Mouse (Mus musculus) embryo, embryonic 10.5 days (tissue): ENCODE data around the gene Arf1.
A peak's percentile ranks its signal among the peaks of the same experiment; 100 is the strongest.
"Not testable (repeated sequence)": the region's sequence is repeated elsewhere in the genome, so short reads cannot be mapped to it uniquely, and the experiment has no call there.

ENCODE experiments used
- DNase-seq: peaks from one replicate; pipeline ENCODE4 v3.0.0-alpha.2; 2015; ENCODE audit warnings: low spot score

Arf1 gene

GRCm38 (mm10) chr11:59226251-59226650 lies 1.8 kb downstream of the Arf1 start:
- DNase-seq = no peak

DNA sequence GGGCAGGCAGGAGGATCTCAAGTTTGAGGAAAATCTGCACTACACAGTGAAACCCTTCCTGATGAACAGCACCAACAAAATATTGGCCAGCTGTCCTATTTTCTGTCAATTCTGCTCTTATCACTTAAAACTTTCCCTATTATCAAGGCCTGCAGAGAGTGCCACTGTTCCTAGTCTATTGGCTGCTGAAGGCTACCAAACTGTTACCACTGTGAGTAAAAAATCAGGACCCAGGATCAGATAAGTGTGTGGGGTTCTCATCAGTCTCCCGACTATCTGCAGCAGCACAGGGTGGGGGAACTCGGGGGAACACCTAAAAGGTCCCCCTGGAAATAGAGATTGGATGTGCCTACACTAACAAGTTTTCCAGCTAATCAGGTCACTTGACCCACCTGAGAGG lies 2.9 kb downstream of the Arf1 start:
- DNase-seq = no peak

DNA sequence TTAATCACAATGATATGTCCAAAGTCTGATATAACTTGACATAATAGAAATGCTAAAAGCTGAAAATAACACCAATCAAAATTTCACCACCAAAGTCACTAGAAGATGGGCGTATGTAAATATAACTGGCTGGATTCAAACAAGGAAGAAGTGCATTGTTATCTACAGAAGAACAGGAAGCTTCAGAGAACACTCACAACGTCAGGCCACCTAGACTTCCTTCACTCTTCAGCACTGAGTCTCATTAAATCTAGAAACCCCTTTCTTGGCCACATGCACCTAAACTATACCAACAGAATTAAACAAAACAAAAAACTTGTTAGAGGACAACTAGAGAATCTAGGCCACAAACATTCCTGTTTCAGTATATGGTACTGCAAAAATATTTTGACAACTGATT lies 3.6 kb downstream of the Arf1 start:
- DNase-seq = no peak

DNA sequence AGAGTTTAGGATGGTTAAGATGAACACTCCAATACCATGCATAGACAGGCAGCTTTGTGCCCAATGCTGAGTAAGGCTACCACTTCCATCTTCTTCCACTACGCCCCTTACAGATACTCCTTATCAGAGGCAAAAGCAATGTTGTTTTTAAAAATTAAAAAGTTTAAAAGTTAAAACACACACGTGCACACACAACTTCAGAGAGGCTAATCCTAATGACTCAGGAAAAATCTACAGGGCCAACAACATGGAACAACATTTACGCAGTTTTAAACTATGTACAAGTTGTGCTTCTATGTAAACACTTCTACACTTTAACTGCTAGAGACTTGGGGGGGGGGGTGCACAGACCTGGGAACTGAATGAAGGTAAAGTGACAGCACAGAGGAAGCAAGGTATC lies 4.0 kb downstream of the Arf1 start:
- DNase-seq = no peak

- DNase-seq = no peak
These were observed 5.8 kb downstream of the Arf1 start for GRCm38 (mm10) chr11:59222306-59222705.

DNA sequence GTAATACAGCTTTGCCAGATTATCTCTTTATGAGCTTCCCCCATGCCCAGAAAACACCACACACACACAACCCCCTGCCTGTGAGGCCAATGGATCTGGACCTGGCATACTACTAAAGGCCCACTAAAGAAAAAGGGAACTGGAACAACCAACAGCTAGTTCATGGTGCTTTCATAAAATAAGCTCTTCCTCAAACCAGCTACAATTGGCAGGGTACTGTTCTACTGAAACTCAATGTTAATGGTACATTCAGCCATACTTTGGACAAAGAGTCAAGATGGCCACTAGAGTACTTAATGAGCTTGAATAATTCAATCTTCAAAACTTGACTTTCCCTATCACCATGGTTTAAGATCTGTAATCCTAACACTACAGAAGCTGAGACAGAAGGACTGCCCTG lies 6.5 kb downstream of the Arf1 start:
- DNase-seq = no peak

- DNase-seq = peak; percentile 48
These were observed 9.0 kb downstream of the Arf1 start for GRCm38 (mm10) chr11:59219064-59219463.

DNA sequence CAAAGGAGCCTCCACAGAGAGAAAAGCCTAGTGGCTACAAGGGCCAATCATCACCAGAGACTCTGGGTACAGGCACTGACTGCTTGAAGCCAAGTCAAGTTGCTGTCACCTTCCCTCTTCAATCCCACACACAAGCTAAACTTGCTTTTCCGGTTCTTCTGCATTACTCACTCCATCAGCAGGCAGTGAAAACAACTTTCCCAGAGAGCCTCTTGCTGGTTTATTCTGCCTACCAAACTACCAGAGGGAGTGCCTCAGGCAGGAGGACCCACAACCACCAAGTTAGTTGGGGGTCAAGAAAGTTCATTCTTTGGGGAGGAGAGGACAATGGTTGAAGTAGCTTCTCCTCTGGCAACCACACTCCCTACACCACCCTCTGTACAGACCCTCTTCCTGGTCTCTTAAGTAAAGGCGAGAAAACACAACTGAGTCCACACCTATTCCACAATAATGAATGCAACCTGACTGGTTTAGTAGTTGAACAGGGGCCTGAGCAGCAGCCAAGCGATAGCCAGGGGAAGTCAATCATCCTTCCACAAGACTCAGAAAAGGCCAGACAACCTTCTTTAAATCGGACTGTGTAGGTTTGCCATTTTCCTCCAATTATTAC lies 9.6 kb downstream of the Arf1 start:
- no peak for DNase-seq

- no peak for DNase-seq
These were observed 11.1 kb downstream of the Arf1 start for GRCm38 (mm10) chr11:59216955-59217354.

GRCm38 (mm10) chr11:59212892-59213494 lies 15.1 kb downstream of the Arf1 start:
- DNase-seq = no peak

- not testable (repeated sequence) for DNase-seq
These were observed 15.8 kb downstream of the Arf1 start for GRCm38 (mm10) chr11:59212320-59212719.

DNA sequence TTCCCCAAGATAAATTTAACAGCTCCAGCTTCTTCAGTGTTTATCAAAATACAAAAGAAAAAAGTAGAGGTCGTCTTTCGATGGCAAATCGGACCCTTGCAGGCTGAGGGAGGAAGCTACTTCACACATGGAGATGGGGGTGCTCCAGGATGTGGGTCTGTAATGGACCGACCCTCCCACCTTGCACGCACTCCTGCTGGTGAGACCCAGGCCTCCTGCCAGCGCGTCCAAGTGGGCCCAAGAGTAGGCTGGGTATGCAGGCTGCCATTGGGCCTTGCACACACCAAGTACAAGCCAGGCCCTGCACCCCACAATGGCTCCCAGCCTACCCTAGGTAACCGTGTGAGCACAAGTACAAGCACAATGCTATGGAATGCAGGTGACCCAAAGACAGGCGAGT lies 16.5 kb downstream of the Arf1 start:
- not testable (repeated sequence) for DNase-seq

GRCm38 (mm10) chr11:59210020-59210419 lies 18.1 kb downstream of the Arf1 start:
- DNase-seq = no peak

- DNase-seq = no peak
These were observed 18.5 kb downstream of the Arf1 start for GRCm38 (mm10) chr11:59209580-59209979.

DNA sequence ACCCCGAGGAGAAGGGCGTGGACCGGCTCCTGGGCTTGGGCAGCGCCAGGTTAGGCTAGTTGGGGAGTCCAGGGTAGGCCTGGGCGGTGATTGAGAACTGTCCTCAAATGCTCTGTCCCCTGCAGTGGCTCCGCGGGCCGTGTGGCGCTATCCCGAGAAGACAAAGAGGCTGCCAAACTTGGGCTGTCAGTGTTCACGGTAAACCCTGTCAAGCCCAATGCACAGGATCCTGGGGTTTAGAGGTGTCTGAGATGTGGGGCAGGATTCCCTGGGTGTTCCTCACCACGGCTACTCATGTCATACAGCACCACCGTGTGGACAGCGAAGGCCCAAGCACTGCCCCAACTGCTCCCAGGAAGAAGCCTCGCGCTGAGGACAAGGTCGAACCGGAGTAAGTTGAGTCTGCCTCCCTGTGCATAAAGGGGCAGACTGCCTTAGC lies 19.0 kb downstream of the Arf1 start:
- peak; percentile 81 for DNase-seq

DNA sequence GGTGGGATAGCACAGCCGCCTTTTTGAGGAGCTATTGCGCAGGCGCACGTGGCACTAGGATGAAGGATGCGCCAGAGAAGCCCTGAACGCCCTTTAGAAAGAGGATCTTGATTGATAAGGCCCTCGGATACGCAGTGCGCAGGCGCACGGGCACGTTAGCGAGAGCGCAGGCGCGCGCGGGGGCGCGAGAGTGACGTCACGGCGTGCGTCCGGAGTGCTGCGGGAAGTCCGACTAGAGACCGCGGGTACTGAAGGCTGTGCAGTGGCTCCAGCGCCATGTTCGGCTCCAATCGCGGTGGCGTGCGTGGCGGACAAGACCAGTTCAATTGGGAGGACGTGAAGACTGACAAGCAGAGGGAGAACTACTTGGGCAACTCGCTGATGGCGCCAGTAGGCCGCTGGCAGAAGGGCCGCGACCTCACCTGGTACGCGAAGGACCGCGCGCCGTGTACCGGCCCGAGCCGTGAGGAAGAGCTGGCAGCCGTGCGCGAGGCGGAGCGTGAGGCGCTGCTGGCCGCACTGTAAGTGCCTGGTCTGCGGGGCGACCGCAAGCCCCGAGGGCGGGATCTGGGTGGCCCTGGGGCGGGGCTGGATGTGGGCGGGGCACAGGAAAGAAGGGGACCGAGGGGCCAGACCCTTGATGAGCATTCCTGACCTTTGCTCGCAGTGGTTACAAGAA lies 19.8 kb downstream of the Arf1 start, which contains the start of gene 2310033P09Rik:
2310033P09Rik (plus strand) TSS at position 169 of the 679 bp plus-strand sequence.
- peak; percentile 96 for DNase-seq

DNA sequence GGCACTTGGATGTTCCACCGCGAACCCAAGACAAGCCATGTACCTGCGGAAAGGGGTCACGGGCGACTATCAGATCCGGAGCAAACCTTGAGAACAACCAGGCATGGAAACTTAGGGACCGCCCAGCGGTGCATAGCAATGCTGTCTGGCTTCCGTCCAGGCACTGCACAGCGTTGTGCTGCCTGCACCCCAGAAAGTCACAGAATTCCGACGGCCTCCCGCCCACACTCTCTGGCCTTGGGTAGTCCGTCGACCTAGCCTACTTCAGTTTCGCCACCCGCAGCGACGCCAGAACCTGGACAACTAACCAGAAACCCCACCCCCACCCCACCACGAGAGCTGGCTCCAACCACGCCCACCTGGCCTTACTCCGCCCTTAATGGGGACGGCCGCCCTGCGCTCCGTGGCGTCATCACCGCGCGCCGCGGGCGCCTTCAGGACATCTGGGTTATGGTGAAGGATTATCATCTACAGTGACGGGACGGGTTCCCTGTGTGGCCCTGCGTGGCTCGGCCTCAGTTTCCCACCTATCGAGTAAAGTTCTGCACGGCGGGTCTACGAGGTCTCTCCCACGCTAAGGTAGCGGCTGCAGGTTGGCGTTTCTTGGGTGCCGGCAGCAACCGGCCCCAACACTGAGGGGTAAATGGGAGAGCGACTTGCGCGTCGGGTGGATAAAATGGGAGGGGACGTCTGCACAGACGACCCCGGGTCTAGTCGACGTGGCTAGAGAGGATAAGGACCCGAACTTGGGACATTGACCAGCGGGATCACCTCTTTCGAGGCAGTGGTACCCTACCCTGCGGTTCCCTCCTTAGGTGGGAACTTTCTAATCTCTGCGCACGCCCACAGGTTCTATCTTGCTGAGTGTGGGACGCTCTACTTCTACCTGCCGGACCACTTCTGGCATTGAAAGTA lies 25.7 kb downstream of the Arf1 start, which contains the start of gene Mrpl55:
Mrpl55 (plus strand) TSS at position 406 of the 915 bp plus-strand sequence.
- peak; percentile 97 for DNase-seq

- no peak for DNase-seq
These were observed 26.7 kb downstream of the Arf1 start for GRCm38 (mm10) chr11:59201216-59202002.

DNA sequence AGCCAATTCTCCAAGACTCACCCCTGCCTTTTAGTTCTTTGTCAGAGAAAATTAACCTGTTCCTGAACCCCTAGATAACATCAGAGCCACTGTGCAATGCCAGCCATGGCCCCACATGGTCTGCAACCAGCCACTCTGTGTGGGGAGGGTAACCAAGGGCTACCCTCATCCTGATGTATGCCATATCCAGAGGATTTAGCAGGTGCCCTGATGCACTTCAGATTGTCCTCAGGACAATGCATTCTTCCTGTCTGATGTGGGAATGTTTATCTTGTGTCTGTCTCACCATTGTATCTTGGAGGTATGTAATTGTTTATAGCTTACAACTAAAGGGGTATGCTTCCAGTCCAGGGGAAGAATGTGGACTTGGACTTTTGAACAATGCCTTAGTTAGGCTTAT lies 31.8 kb downstream of the Arf1 start:
- DNase-seq = no peak

- DNase-seq = no peak
These were observed 36.0 kb downstream of the Arf1 start, which contains the start of gene Guk1 for GRCm38 (mm10) chr11:59192059-59192386. Gene Guk1 (minus strand): TSS chr11:59192212.
